Mouse (Mus musculus) midbrain, postnatal 0 days (tissue): ENCODE results near the gene Ranbp17. TPM values are rescaled to one million over a fixed set of nuclear protein-coding genes. Genes with fewer than 3 reads are reported as not detected.

Experiments used
- ATAC-seq: fragments of 200-750 bp; cut with Nextera tagmentation; 2 replicates; pipeline ENCODE4 v1.8.0; 2017; ENCODE audit warnings: moderate number of reproducible peaks, mild to moderate bottlenecking, moderate TSS enrichment, moderate library complexity; ENCODE audit not compliant: low FRiP score
- DNase-seq: peaks from one replicate; pipeline ENCODE4 v3.0.0-alpha.2; 2015; ENCODE audit warnings: low spot score
- H3K27ac ChIP-seq: fragments of 300-500 bp; sonication (generic); 2 replicates; pipeline ENCODE4 v1.5.1; 2014; ENCODE audit warnings: low read depth, mild to moderate bottlenecking, low read length, mixed read lengths
- H3K27me3 ChIP-seq: fragments of 300-500 bp; sonication (generic); 2 replicates; pipeline ENCODE4 v1.6.1; 2014; ENCODE audit warnings: low read length, control low read depth, mixed read lengths; ENCODE audit not compliant: insufficient read depth
- H3K36me3 ChIP-seq: fragments of 300-500 bp; sonication (generic); 2 replicates; pipeline ENCODE4 v1.6.1; 2014; ENCODE audit warnings: low read length, control low read depth, mixed read lengths; ENCODE audit not compliant: insufficient read depth
- H3K4me1 ChIP-seq: fragments of 300-500 bp; sonication (generic); 2 replicates; pipeline ENCODE4 v1.6.1; 2014; ENCODE audit warnings: mild to moderate bottlenecking, control low read depth, antibody characterized with exemption, low read length, mixed read lengths; ENCODE audit not compliant: insufficient read depth
- H3K4me2 ChIP-seq: fragments of 300-500 bp; sonication (generic); 2 replicates; pipeline ENCODE4 v1.6.1; 2014; ENCODE audit warnings: low read depth, mild to moderate bottlenecking, low read length, mixed read lengths; ENCODE audit not compliant: poor library complexity, severe bottlenecking
- H3K4me3 ChIP-seq: fragments of 300-500 bp; sonication (generic); 2 replicates; pipeline ENCODE4 v1.5.1; 2014; ENCODE audit warnings: low read depth, mild to moderate bottlenecking, low read length, moderate library complexity
- H3K9ac ChIP-seq: fragments of 300-500 bp; sonication (generic); replicated peaks from 2 replicates; pipeline ENCODE4 v1.6.1; 2014; ENCODE audit warnings: mild to moderate bottlenecking, low read length, moderate library complexity, mixed read lengths; ENCODE audit not compliant: poor library complexity, severe bottlenecking
- H3K9me3 ChIP-seq: fragments of 300-500 bp; sonication (generic); 2 replicates; pipeline ENCODE4 v1.6.1; 2016; ENCODE audit warnings: low read length, control low read depth
- CTCF ChIP-seq: IDR thresholded peaks from 2 replicates; pipeline ENCODE4 v1.5.1; 2016; ENCODE audit warnings: antibody characterized with exemption, mild to moderate bottlenecking
- whole genome bisulfite sequencing: fragments of 180-500 bp; shearing (Covaris S2); extraction: QIAGEN DNeasy Blood & Tissue Kit; methylation state at CpG from one replicate; pipeline ENCODE4 v1.1.7; 2014; 5-methylcytosine and 5-hydroxymethylcytosine counted together
- polyA plus RNA-seq: library from polyadenylated mRNA; unstranded; fragments of >200 nt; fragmentation: Nextera tagmentation; extraction: Ambion mirVana; gene quantifications from 2 replicates; pipeline ENCODE4 v1.2.1, GENCODE M21; 2015
- total RNA-seq: library from RNA; depleted of rRNA; stranded (reverse); fragments of >200 nt; gene quantifications from 2 replicates; pipeline ENCODE4 v1.2.3, GENCODE M21; 2014

Gene Ranbp17
- total and polyA plus RNA-seq, 2 experiments from 2014 or later = 5.0 to 7.8 TPM

- 12% methylated on average over 13 of the region's 13 CpGs for WGBS
- no peak overlapping the region for H3K9ac ChIP-seq
- TF ChIP-seq CTCF = no peak
Measured at GRCm38 (mm10) chr11:33197133-33197514, 316.4 kb downstream of the Ranbp17 start.

GRCm38 (mm10) chr11:33196447-33197132 is 317.0 kb downstream of the Ranbp17 start:
- Histone ChIP-seq H3K36me3 (no peaks in the 10 kb centered on the region), H3K4me2 (no peak overlapping the region), H3K4me1 (no peaks in the 10 kb centered on the region), H3K27me3 (peaks cover 72% of the 10 kb centered on the region), H3K4me3 (no peak overlapping the region), H3K9me3 (no peaks in the 10 kb centered on the region), H3K9ac (no peak overlapping the region), H3K27ac (no peak overlapping the region)
- DNase-seq = no peak
- 5% methylated on average over 24 of the region's 24 CpGs for WGBS
- no peak for ATAC-seq
- TF ChIP-seq CTCF = no peak

More at GRCm38 (mm10) chr11:33197133-33197514, 316.4 kb downstream of the Ranbp17 start:
- peaks cover 75% of the 10 kb centered on the region for H3K27me3 ChIP-seq
- ATAC-seq = no peak
- no peak overlapping the region for H3K4me2 ChIP-seq
- H3K4me3 ChIP-seq = no peak overlapping the region
- no peaks in the 10 kb centered on the region for H3K9me3 ChIP-seq
- H3K4me1 ChIP-seq = no peaks in the 10 kb centered on the region
- DNase-seq = no peak
- H3K27ac ChIP-seq = no peak overlapping the region
- H3K36me3 ChIP-seq = no peaks in the 10 kb centered on the region

DNA sequence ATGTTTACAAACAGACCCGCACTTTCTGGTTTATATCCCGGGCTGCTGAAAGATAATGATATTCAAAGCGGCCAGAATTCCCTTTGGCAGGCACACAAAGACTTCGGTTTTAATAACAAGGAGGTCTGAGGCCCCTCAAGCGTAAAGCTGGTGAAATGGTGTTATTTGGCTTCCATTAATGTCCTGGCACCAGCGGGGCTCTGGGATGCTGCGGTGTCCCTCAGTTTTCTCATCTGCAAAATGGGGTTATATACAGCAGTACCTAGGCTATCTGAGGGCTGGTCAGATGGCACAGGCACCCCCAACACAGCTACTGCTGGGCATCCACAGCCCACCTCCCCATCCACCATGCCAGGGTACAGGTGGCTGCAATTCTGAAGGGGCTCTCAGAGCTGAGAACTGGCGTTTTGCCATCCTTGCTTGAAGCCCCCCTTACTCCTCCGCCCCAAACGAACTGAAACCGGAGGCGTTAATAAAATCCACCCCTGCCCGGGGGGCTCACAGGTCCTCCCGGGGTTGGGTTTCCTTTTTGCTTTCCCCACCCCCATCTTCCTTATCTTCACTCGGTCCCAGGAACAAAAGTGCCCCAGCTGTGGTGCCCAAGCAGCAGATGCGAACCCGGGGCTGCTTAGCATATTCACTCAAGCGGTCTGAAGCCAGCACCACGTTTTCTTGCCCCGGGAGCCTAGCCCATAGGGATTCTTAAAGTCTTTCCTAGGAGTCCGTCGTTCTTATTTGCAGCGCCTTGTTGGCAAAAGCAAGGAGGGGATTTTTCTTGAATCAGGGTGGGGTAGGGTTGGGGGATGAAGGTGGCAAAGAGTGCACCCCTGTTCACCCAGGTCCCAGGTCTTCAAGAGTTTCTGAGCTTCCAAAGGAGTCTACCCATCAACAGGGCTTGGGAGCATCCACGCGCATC is 317.8 kb downstream of the Ranbp17 start:
- Histone ChIP-seq H3K4me2 (no peak overlapping the region), H3K9me3 (no peaks in the 10 kb centered on the region), H3K4me1 (no peaks in the 10 kb centered on the region), H3K9ac (no peak overlapping the region), H3K27ac (no peak overlapping the region), H3K4me3 (no peak overlapping the region), H3K27me3 (peaks cover 66% of the 10 kb centered on the region), H3K36me3 (no peaks in the 10 kb centered on the region)
- 4% methylated on average over 25 of the region's 25 CpGs for WGBS
- ATAC-seq = no peak
- TF ChIP-seq CTCF = no peak
- DNase-seq = no peak

- no peak overlapping the region for H3K9ac ChIP-seq
- no peak overlapping the region for H3K4me3 ChIP-seq
- no peak for ATAC-seq
- no peak for TF ChIP-seq CTCF
- H3K4me2 ChIP-seq = no peak overlapping the region
- 31% methylated on average over 7 of the region's 7 CpGs for WGBS
- H3K36me3 ChIP-seq = no peaks in the 10 kb centered on the region
- peaks cover 60% of the 10 kb centered on the region for H3K27me3 ChIP-seq
- no peak overlapping the region for H3K27ac ChIP-seq
- H3K9me3 ChIP-seq = no peaks in the 10 kb centered on the region
- no peaks in the 10 kb centered on the region for H3K4me1 ChIP-seq
- DNase-seq = no peak
Measured at GRCm38 (mm10) chr11:33195061-33195460, 318.5 kb downstream of the Ranbp17 start.

- H3K4me3 ChIP-seq = no peak overlapping the region
- no peak for DNase-seq
- ATAC-seq = no peak
- H3K27me3 ChIP-seq = peaks cover 50% of the 10 kb centered on the region
- H3K9me3 ChIP-seq = no peaks in the 10 kb centered on the region
- H3K4me2 ChIP-seq = no peak overlapping the region
- H3K36me3 ChIP-seq = no peaks in the 10 kb centered on the region
- H3K27ac ChIP-seq = no peak overlapping the region
- no peak overlapping the region for H3K9ac ChIP-seq
- no peak for TF ChIP-seq CTCF
- H3K4me1 ChIP-seq = no peaks in the 10 kb centered on the region
- WGBS = 5% methylated on average over 12 of the region's 12 CpGs
Measured at GRCm38 (mm10) chr11:33193695-33194094, 319.9 kb downstream of the Ranbp17 start.

- no peak for DNase-seq
Measured at GRCm38 (mm10) chr11:33181804-33182203, 331.7 kb downstream of the Ranbp17 start.

More at GRCm38 (mm10) chr11:33181804-33182203, 331.7 kb downstream of the Ranbp17 start:
- TF ChIP-seq CTCF = no peak
- Histone ChIP-seq H3K27ac (no peak overlapping the region), H3K36me3 (no peaks in the 10 kb centered on the region), H3K9me3 (no peaks in the 10 kb centered on the region), H3K4me3 (no peak overlapping the region), H3K27me3 (peaks cover 9% of the 10 kb centered on the region), H3K4me2 (no peak overlapping the region), H3K9ac (no peak overlapping the region), H3K4me1 (no peaks in the 10 kb centered on the region)
- ATAC-seq = no peak
- WGBS = 82% methylated on average over 3 of the region's 3 CpGs
